Mouse (Mus musculus) midbrain, embryonic 16.5 days (tissue): Measurements from ENCODE around the gene Fggy. TPM values are rescaled to one million over a fixed set of nuclear protein-coding genes. Genes with fewer than 3 reads are reported as not detected.

Experiments
- ATAC-seq: fragments of 200-750 bp; cut with Nextera tagmentation; 2 replicates; pipeline ENCODE4 v1.8.0; 2017; ENCODE audit warnings: moderate TSS enrichment
- H3K27ac ChIP-seq: fragments of 300-500 bp; sonication (generic); 2 replicates; pipeline ENCODE4 v1.5.1; 2014; ENCODE audit warnings: mild to moderate bottlenecking, low read length, mixed read lengths
- H3K27me3 ChIP-seq: fragments of 300-500 bp; sonication (generic); 2 replicates; pipeline ENCODE4 v1.6.1; 2014; ENCODE audit warnings: low read depth, low read length, mixed read lengths; ENCODE audit not compliant: control insufficient read depth, insufficient read depth
- H3K36me3 ChIP-seq: fragments of 300-500 bp; sonication (generic); 2 replicates; pipeline ENCODE4 v1.6.1; 2014; ENCODE audit warnings: mild to moderate bottlenecking, low read length, moderate library complexity, mixed read lengths; ENCODE audit not compliant: control insufficient read depth, insufficient read depth
- H3K4me1 ChIP-seq: fragments of 300-500 bp; sonication (generic); 2 replicates; pipeline ENCODE4 v1.6.1; 2014; ENCODE audit warnings: mild to moderate bottlenecking, low read length, mixed read lengths; ENCODE audit not compliant: control insufficient read depth, insufficient read depth
- H3K4me2 ChIP-seq: fragments of 300-500 bp; sonication (generic); 2 replicates; pipeline ENCODE4 v1.6.1; 2014; ENCODE audit warnings: mild to moderate bottlenecking, low read length, mixed read lengths
- H3K4me3 ChIP-seq: fragments of 300-500 bp; sonication (generic); 2 replicates; pipeline ENCODE4 v1.5.1; 2014; ENCODE audit warnings: low read depth, mild to moderate bottlenecking, low read length, moderate library complexity, mixed read lengths
- H3K9ac ChIP-seq: fragments of 300-500 bp; sonication (generic); 2 replicates; pipeline ENCODE4 v1.6.1; 2014; ENCODE audit warnings: low read depth, low read length, mixed read lengths
- H3K9me3 ChIP-seq: fragments of 300-500 bp; sonication (generic); replicated peaks from 2 replicates; pipeline ENCODE4 v1.6.1; 2014; ENCODE audit warnings: mild to moderate bottlenecking, low read length, mixed read lengths; ENCODE audit not compliant: control insufficient read depth, poor library complexity, severe bottlenecking
- WGBS: fragments of 180-500 bp; shearing (Covaris S2); extraction: QIAGEN DNeasy Blood & Tissue Kit; methylation state at CpG from one replicate; pipeline ENCODE4 v1.1.7; 2014; 5-methylcytosine and 5-hydroxymethylcytosine counted together
- polyA plus RNA-seq: library from polyadenylated mRNA; unstranded; fragments of >200 nt; fragmentation: Nextera tagmentation; extraction: Ambion mirVana; gene quantifications from 2 replicates; pipeline ENCODE4 v1.2.1, GENCODE M21; 2015

Fggy gene
- polyA plus RNA-seq, 1 experiment from 2014 or later, result 5.9 TPM

- WGBS, result 79% methylated on average over 2 of the region's 2 CpGs
- no peaks in the 10 kb centered on the region for H3K36me3 ChIP-seq
- H3K4me3 ChIP-seq, result no peak overlapping the region
- ATAC-seq, result no peak
- H3K27ac ChIP-seq, result no peak overlapping the region
- no peaks in the 10 kb centered on the region for H3K4me1 ChIP-seq
- H3K9me3 ChIP-seq, result no peaks in the 10 kb centered on the region
- H3K4me2 ChIP-seq, result no peak overlapping the region
- no peaks in the 10 kb centered on the region for H3K27me3 ChIP-seq
- no peak overlapping the region for H3K9ac ChIP-seq
Observed at GRCm38 (mm10) chr4:95765359-95765758, 208.1 kb downstream of the Fggy start.

- WGBS, result 85% methylated on average over 5 of the region's 5 CpGs
- ATAC-seq, result no peak
- Histone ChIP-seq H3K4me3 (no peak overlapping the region), H3K36me3 (no peaks in the 10 kb centered on the region), H3K27me3 (no peaks in the 10 kb centered on the region), H3K9me3 (no peaks in the 10 kb centered on the region), H3K4me2 (no peak overlapping the region), H3K9ac (no peak overlapping the region), H3K27ac (no peak overlapping the region), H3K4me1 (no peaks in the 10 kb centered on the region)
Observed at GRCm38 (mm10) chr4:95770469-95770868, 213.2 kb downstream of the Fggy start.

- Histone ChIP-seq H3K9ac (no peak overlapping the region), H3K4me3 (no peak overlapping the region), H3K36me3 (no peaks in the 10 kb centered on the region), H3K27ac (no peak overlapping the region), H3K27me3 (no peaks in the 10 kb centered on the region), H3K9me3 (no peaks in the 10 kb centered on the region), H3K4me2 (no peak overlapping the region), H3K4me1 (no peaks in the 10 kb centered on the region)
- ATAC-seq, result no peak
- WGBS, result 87% methylated on average over 3 of the region's 3 CpGs
Observed at GRCm38 (mm10) chr4:95771542-95771941, 214.2 kb downstream of the Fggy start.

GRCm38 (mm10) chr4:95771945-95772344 is 214.6 kb downstream of the Fggy start:
- Histone ChIP-seq H3K9me3 (no peaks in the 10 kb centered on the region), H3K4me2 (no peak overlapping the region), H3K27me3 (no peaks in the 10 kb centered on the region), H3K36me3 (no peaks in the 10 kb centered on the region), H3K9ac (no peak overlapping the region), H3K4me1 (no peaks in the 10 kb centered on the region), H3K27ac (no peak overlapping the region), H3K4me3 (no peak overlapping the region)
- 37% methylated on average over 4 of the region's 4 CpGs for WGBS
- no peak for ATAC-seq

GRCm38 (mm10) chr4:95772663-95773062 is 215.4 kb downstream of the Fggy start:
- no peak overlapping the region for H3K4me2 ChIP-seq
- no peaks in the 10 kb centered on the region for H3K4me1 ChIP-seq
- H3K27ac ChIP-seq, result no peak overlapping the region
- H3K4me3 ChIP-seq, result no peak overlapping the region
- no peaks in the 10 kb centered on the region for H3K27me3 ChIP-seq
- 19% methylated on average over 3 of the region's 3 CpGs for WGBS
- H3K9me3 ChIP-seq, result no peaks in the 10 kb centered on the region
- no peak for ATAC-seq
- H3K9ac ChIP-seq, result no peak overlapping the region
- no peaks in the 10 kb centered on the region for H3K36me3 ChIP-seq

GRCm38 (mm10) chr4:95775574-95775973 is 218.3 kb downstream of the Fggy start:
- Histone ChIP-seq H3K9me3 (no peaks in the 10 kb centered on the region), H3K9ac (no peak overlapping the region), H3K27ac (no peak overlapping the region), H3K36me3 (no peaks in the 10 kb centered on the region), H3K4me3 (no peak overlapping the region), H3K27me3 (no peaks in the 10 kb centered on the region), H3K4me2 (no peak overlapping the region), H3K4me1 (no peaks in the 10 kb centered on the region)
- 94% methylated on average over 3 of the region's 3 CpGs for WGBS
- ATAC-seq, result no peak

GRCm38 (mm10) chr4:95777839-95778238 is 220.5 kb downstream of the Fggy start:
- Histone ChIP-seq H3K36me3 (no peaks in the 10 kb centered on the region), H3K4me1 (no peaks in the 10 kb centered on the region), H3K27me3 (no peaks in the 10 kb centered on the region), H3K4me2 (no peak overlapping the region), H3K9ac (no peak overlapping the region), H3K27ac (no peak overlapping the region), H3K9me3 (no peaks in the 10 kb centered on the region), H3K4me3 (no peak overlapping the region)
- WGBS, result 79% methylated on average over 2 of the region's 2 CpGs
- no peak for ATAC-seq

- no peaks in the 10 kb centered on the region for H3K9me3 ChIP-seq
- H3K27me3 ChIP-seq, result no peaks in the 10 kb centered on the region
- ATAC-seq, result no peak
- no peaks in the 10 kb centered on the region for H3K36me3 ChIP-seq
- no peak overlapping the region for H3K27ac ChIP-seq
- H3K4me3 ChIP-seq, result no peak overlapping the region
- H3K4me1 ChIP-seq, result no peaks in the 10 kb centered on the region
- 96% methylated on average over 4 of the region's 4 CpGs for WGBS
- H3K4me2 ChIP-seq, result no peak overlapping the region
- H3K9ac ChIP-seq, result no peak overlapping the region
Observed at GRCm38 (mm10) chr4:95778528-95778927, 221.2 kb downstream of the Fggy start.

- no peak overlapping the region for H3K4me3 ChIP-seq
- no peak overlapping the region for H3K9ac ChIP-seq
- H3K36me3 ChIP-seq, result no peaks in the 10 kb centered on the region
- WGBS, result 89% methylated on average over 4 of the region's 4 CpGs
- H3K9me3 ChIP-seq, result no peaks in the 10 kb centered on the region
- peaks cover 4% of the 10 kb centered on the region; the same call in 1 of the 2 replicates for H3K4me1 ChIP-seq
- H3K27me3 ChIP-seq, result no peaks in the 10 kb centered on the region
- no peak overlapping the region for H3K27ac ChIP-seq
- no peak overlapping the region for H3K4me2 ChIP-seq
- ATAC-seq, result no peak
Observed at GRCm38 (mm10) chr4:95784146-95784895, 227.0 kb downstream of the Fggy start.
